In the genomic region with DNA sequence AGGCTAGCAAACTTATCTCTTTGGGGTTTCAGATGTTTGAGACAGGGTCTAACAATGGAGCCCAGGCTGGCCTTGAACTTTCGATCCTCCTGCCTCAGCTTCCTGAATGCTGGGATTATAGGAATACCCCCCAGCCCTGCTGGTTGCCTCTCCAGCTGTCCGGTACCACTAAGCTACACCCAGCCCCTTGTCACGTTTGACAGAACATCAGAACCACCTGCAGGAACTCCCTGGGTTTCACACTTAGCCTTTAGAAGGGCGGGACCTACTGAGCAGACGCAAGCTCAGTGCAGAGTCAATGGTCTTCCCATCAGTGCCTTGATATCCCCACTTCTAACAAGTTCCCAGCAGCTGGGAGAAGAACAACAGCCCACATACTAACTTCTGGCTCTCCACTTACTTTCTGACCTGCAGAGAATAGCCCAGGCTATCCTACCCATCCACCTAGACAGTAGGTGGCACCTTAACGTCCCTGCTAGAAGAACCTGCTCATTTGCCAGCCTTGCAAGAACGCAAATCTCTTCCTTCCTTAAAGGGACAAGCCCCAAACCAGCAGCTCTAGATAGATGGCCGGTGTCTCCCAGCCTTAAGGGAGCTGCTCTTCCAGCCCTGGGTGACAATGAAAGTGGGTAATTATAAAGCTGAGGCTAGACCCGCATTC, we compare ENCODE assay signal across 8 mouse cellular contexts. TPM values are rescaled to one million over a fixed set of nuclear protein-coding genes. Genes with fewer than 3 reads are reported as not detected.
DNase-seq lines count a peak whose midpoint lies in the region; ATAC-seq and TF ChIP-seq lines count a peak whose summit lies in the region.

No protein-coding gene starts in this region.

- 51% methylated on average over 9 of the region's 9 CpGs for whole genome bisulfite sequencing in limb, embryonic 13.5 days
- WGBS in small intestine, adult 2 months, result 41% methylated on average over 9 of the region's 9 CpGs

- no peak for DNase-seq in frontal cortex, postnatal 14 days (ENCODE audit: low spot score in 2 of 2)
- DNase-seq in spleen, postnatal 36 days (ENCODE audit: low spot score in 2 of 2), result peak; percentile 63 to 66
- no peak for DNase-seq in spleen, adult 12 weeks (ENCODE audit: low spot score)
- DNase-seq in gastrocnemius, postnatal 10 days, result no peak
- DNase-seq in urinary bladder, postnatal 36 days (ENCODE audit: low spot score in 2 of 2), result no peak

- peak overlapping the region; percentile 74; the same call in 1 of the 2 replicates for H3K27ac ChIP-seq in limb, embryonic 13.5 days
- no peak overlapping the region for H3K27ac ChIP-seq in small intestine, adult 2 months (ENCODE audit: insufficient read depth, low read depth, low read length)

- peak overlapping the region; percentile 35; the same call in 1 of the 2 replicates for H3K9ac ChIP-seq in limb, embryonic 13.5 days

- no peak for TF ChIP-seq CTCF in small intestine, adult 2 months (IDR thresholded peaks at IDR 0.05; ENCODE audit: extremely low read depth, insufficient read length, insufficient replicate concordance, low read depth, low read length)

- H3K36me3 ChIP-seq in limb, embryonic 13.5 days, result no peaks in the 10 kb centered on the region
- H3K36me3 ChIP-seq in small intestine, adult 2 months (ENCODE audit: control insufficient read depth, insufficient read depth, low read length), result no peaks in the 10 kb centered on the region

- peak overlapping the region; percentile 38 for H3K4me3 ChIP-seq in limb, embryonic 13.5 days
- H3K4me3 ChIP-seq in small intestine, adult 2 months (ENCODE audit: low read depth, low read length), result peak overlapping the region; percentile 7; the same call in 1 of the 2 replicates

- H3K4me2 ChIP-seq in limb, embryonic 13.5 days (replicated peaks), result peak overlapping the region; percentile 64

- peak; percentile 31 for ATAC-seq in frontal cortex, adult (ENCODE audit: low TSS enrichment)
- no peak for ATAC-seq in limb, embryonic 13.5 days (ENCODE audit: low FRiP score, low read depth)

- no peak for TF ChIP-seq POLR2A in small intestine, adult 2 months (IDR thresholded peaks at IDR 0.05; ENCODE audit: low read depth, low read length)

- H3K4me1 ChIP-seq in limb, embryonic 13.5 days, result peaks cover 42% of the 10 kb centered on the region
- peaks cover 4% of the 10 kb centered on the region; the same call in 1 of the 2 replicates for H3K4me1 ChIP-seq in small intestine, adult 2 months (ENCODE audit: control insufficient read depth, insufficient read depth, insufficient read length, low read length)

- H3K27me3 ChIP-seq in limb, embryonic 13.5 days, result no peaks in the 10 kb centered on the region
- no peaks in the 10 kb centered on the region for H3K27me3 ChIP-seq in small intestine, adult 2 months (ENCODE audit: control insufficient read depth, insufficient read depth, low read length)

- H3K9me3 ChIP-seq in limb, embryonic 13.5 days, result no peaks in the 10 kb centered on the region

RNA-seq across cellular contexts. Expression of a gene that starts 10.9 kb away (rescaled TPM):
- 1.6 and 2.6 TPM in 2 replicates for polyA plus RNA-seq in limb, embryonic 13.5 days (2015; fragmentation: Nextera tagmentation; extraction: Ambion mirVana)
- polyA plus RNA-seq in small intestine, adult 2 months (2012; rRNA removed), result not detected in 2 replicates
- total RNA-seq in gastrocnemius, postnatal 10 days (2021), result 1 to 10 TPM in 1 of 2 experiments, under 1 TPM in 1; 0.89 to 3.7 TPM

Comparison
In these comparisons a context has a peak if more than half of its experiments do, and no peak if none do; other contexts are left out.
1. DNase-seq: peak in spleen, postnatal 36 days (2 of 2); none in frontal cortex, postnatal 14 days (0 of 2), spleen, adult 12 weeks (single experiment), gastrocnemius, postnatal 10 days (single experiment) and urinary bladder, postnatal 36 days (0 of 2).